Mouse (Mus musculus) heart, postnatal 36 days (tissue): ENCODE data around the gene Gm5788. TPM values are rescaled to one million over a fixed set of nuclear protein-coding genes. Genes with fewer than 3 reads are reported as not detected.
"Not testable (repeated sequence)": the region's sequence is repeated elsewhere in the genome, so short reads cannot be mapped to it uniquely, and the experiment has no call there.

Experiments
- DNase-seq, 2 experiments: peaks; one replicate each; pipeline ENCODE4 v3.0.0; 2021 to 2022
- intact Hi-C: fragments of 180-260 bp; cut with DNase I; formaldehyde crosslinking; loops from one replicate; pipeline ENCODE4 v1.15.1; 2025
- total RNA-seq, 2 experiments: library from RNA; stranded (reverse); gene quantifications; 2 replicates each; pipeline ENCODE4 v1.2.3; 2021

The Gm5788 gene
- total RNA-seq: not detected

- intact Hi-C loops, DNase-seq: not testable (repeated sequence)
Measured at GRCm38 (mm10) chr12:87494421-87494820, at the start of gene Gm5788. Gene Gm5788, plus strand, starts transcription at chr12:87494721.

- intact Hi-C loops: no loop called here
Measured at GRCm38 (mm10) chr12:87449456-87449855, 45.1 kb upstream of the Gm5788 start.

GRCm38 (mm10) chr12:87464678-87465297, 29.7 kb upstream of the Gm5788 start:
- intact Hi-C loops: no loop called here
- DNase-seq: no peak

More at GRCm38 (mm10) chr12:87449456-87449855, 45.1 kb upstream of the Gm5788 start:
- no peak for DNase-seq

- intact Hi-C loops: loop anchor here (2.0 kb wide), 1 partner anchor 16 kb away; no protein-coding TSS in a partner anchor
- DNase-seq: no peak
Measured at GRCm38 (mm10) chr12:87470263-87471136, 24.0 kb upstream of the Gm5788 start.

GRCm38 (mm10) chr12:87471421-87471963, 23.0 kb upstream of the Gm5788 start:
- intact Hi-C loops: loop anchor here (2.0 kb wide), 1 partner anchor 17 kb away; no protein-coding TSS in a partner anchor
- no peak for DNase-seq

GRCm38 (mm10) chr12:87471964-87472786, 22.3 kb upstream of the Gm5788 start, which contains the start of gene Snw1:
Gene Snw1, minus strand, starts transcription at chr12:87472274.
- DNase-seq: peak; percentile 92 to 93
- intact Hi-C loops: loop anchor here (2.0 kb wide), 1 partner anchor 17 kb away; no protein-coding TSS in a partner anchor

- DNase-seq: no peak
- intact Hi-C loops: loop anchor here (5.0 kb wide), 1 partner anchor 1168 kb away; no protein-coding TSS in a partner anchor
Measured at GRCm38 (mm10) chr12:87474756-87475155, 19.8 kb upstream of the Gm5788 start.

GRCm38 (mm10) chr12:87482482-87482881, 12.0 kb upstream of the Gm5788 start:
- intact Hi-C loops, DNase-seq: not testable (repeated sequence)

GRCm38 (mm10) chr12:87488683-87489082, 5.8 kb upstream of the Gm5788 start:
- DNase-seq, intact Hi-C loops: not testable (repeated sequence)

- intact Hi-C loops: not testable (repeated sequence)
Measured at GRCm38 (mm10) chr12:87514016-87514415, 19.5 kb downstream of the Gm5788 start, which contains the start of gene Gm8300. Gene Gm8300, plus strand, starts transcription at chr12:87514316.

GRCm38 (mm10) chr12:87519616-87520015, 25.1 kb downstream of the Gm5788 start:
- not testable (repeated sequence) for DNase-seq

More at GRCm38 (mm10) chr12:87514016-87514415, 19.5 kb downstream of the Gm5788 start, which contains the start of gene Gm8300:
- DNase-seq: not testable (repeated sequence)

GRCm38 (mm10) chr12:87543927-87544326, 49.4 kb downstream of the Gm5788 start:
- intact Hi-C loops: no loop called here
- no peak for DNase-seq

More at GRCm38 (mm10) chr12:87519616-87520015, 25.1 kb downstream of the Gm5788 start:
- intact Hi-C loops: not testable (repeated sequence)

Other genes starting within 250 kb of the Gm5788 start
- 10 to 100 TPM; 21.2 to 24.5 TPM for gene Vipas39, start 228.5 kb upstream of the Gm5788 start, total RNA-seq
- 100 to 1,000 TPM; 120 to 147 TPM for gene Ahsa1, start 228.2 kb upstream of the Gm5788 start, total RNA-seq
- not detected for gene Ism2, start 195.0 kb upstream of the Gm5788 start, total RNA-seq
- 10 to 100 TPM; 27.2 to 28.8 TPM for gene Sptlc2, start 106.4 kb upstream of the Gm5788 start, total RNA-seq
- 100 to 1,000 TPM; 161 to 175 TPM for gene Slirp, start 50.8 kb upstream of the Gm5788 start, total RNA-seq
- 10 to 100 TPM in 1 of 2 experiments, 1 to 10 TPM in 1; 9.8 to 11.3 TPM for gene Alkbh1, start 50.7 kb upstream of the Gm5788 start, total RNA-seq
- 10 to 100 TPM; 48.1 to 52.9 TPM for gene Snw1, start 22.4 kb upstream of the Gm5788 start, total RNA-seq
- not detected for gene Gm8300, start 19.6 kb downstream of the Gm5788 start, total RNA-seq
- not detected for gene Oog1, start 108.0 kb downstream of the Gm5788 start, total RNA-seq
- gene Gm4027, start 124.1 kb downstream of the Gm5788 start, total RNA-seq: not detected
- gene Gm16381, start 149.9 kb downstream of the Gm5788 start, total RNA-seq: not detected